Mouse (Mus musculus) stomach, postnatal 0 days (tissue): ENCODE measurements around the gene Nol11.

Source experiments
- CTCF ChIP-seq: IDR thresholded peaks from 2 replicates; pipeline ENCODE4 v1.5.1; 2016; ENCODE audit warnings: antibody characterized with exemption, low read depth, mild to moderate bottlenecking, moderate library complexity
- EP300 ChIP-seq: optimal IDR thresholded peaks from 2 replicates; pipeline ENCODE3; 2016; ENCODE audit warnings: antibody characterized with exemption

GRCm38 (mm10) chr11:107129641-107130040 lies 59.5 kb downstream of the Nol11 start:
- TF ChIP-seq CTCF (no peak), EP300 (no peak)
